Mouse (Mus musculus): ENCODE measurements around the gene Vill. TPM values are rescaled to one million over a fixed set of nuclear protein-coding genes. Genes with fewer than 3 reads are reported as not detected.

Vill gene
- polyA plus RNA-seq, 1 experiment, result 37.0 TPM

GRCm38 (mm10) chr9:119070173-119070825 lies 17.7 kb downstream of the Vill start:
- Histone ChIP-seq H3K9ac (ENCODE audit: low read depth, poor library complexity, severe bottlenecking) (no peak overlapping the region), H3K4me1 (ENCODE audit: control insufficient read depth, insufficient read depth, low read length) (no peaks in the 10 kb centered on the region), H3K27me3 (ENCODE audit: control insufficient read depth, insufficient read depth, low read length, poor library complexity, severe bottlenecking) (no peaks in the 10 kb centered on the region), H3K27ac (ENCODE audit: insufficient read depth, low read length) (no peak overlapping the region), H3K36me3 (ENCODE audit: control insufficient read depth, insufficient read depth, low read length, poor library complexity, severe bottlenecking) (no peaks in the 10 kb centered on the region), H3K9me3 (replicated peaks; ENCODE audit: control insufficient read depth, insufficient read depth, low read length, poor library complexity, severe bottlenecking) (no peaks in the 10 kb centered on the region), H3K4me3 (ENCODE audit: low read depth, low read length) (no peak overlapping the region)
- TF ChIP-seq CTCF (IDR thresholded peaks at IDR 0.05; ENCODE audit: low read depth, low read length) (no peak), EP300 (IDR thresholded peaks at IDR 0.05; ENCODE audit: insufficient read depth, low read depth, low read length) (no peak), POLR2A (IDR thresholded peaks at IDR 0.05; ENCODE audit: insufficient read depth, low read length) (no peak)

- no peaks in the 10 kb centered on the region for H3K36me3 ChIP-seq (ENCODE audit: control insufficient read depth, insufficient read depth, low read length, poor library complexity, severe bottlenecking)
- no peaks in the 10 kb centered on the region for H3K9me3 ChIP-seq (replicated peaks; ENCODE audit: control insufficient read depth, insufficient read depth, low read length, poor library complexity, severe bottlenecking)
- no peak overlapping the region for H3K27ac ChIP-seq (ENCODE audit: insufficient read depth, low read length)
- no peaks in the 10 kb centered on the region for H3K4me1 ChIP-seq (ENCODE audit: control insufficient read depth, insufficient read depth, low read length)
- TF ChIP-seq CTCF (IDR thresholded peaks at IDR 0.05; ENCODE audit: low read depth, low read length) (no peak), POLR2A (IDR thresholded peaks at IDR 0.05; ENCODE audit: insufficient read depth, low read length) (no peak), EP300 (IDR thresholded peaks at IDR 0.05; ENCODE audit: insufficient read depth, low read depth, low read length) (no peak)
- H3K27me3 ChIP-seq (ENCODE audit: control insufficient read depth, insufficient read depth, low read length, poor library complexity, severe bottlenecking), result no peaks in the 10 kb centered on the region
- no peak overlapping the region for H3K4me3 ChIP-seq (ENCODE audit: low read depth, low read length)
- H3K9ac ChIP-seq (ENCODE audit: low read depth, poor library complexity, severe bottlenecking), result no peak overlapping the region
These were observed 19.2 kb downstream of the Vill start for GRCm38 (mm10) chr9:119071786-119072185.

DNA sequence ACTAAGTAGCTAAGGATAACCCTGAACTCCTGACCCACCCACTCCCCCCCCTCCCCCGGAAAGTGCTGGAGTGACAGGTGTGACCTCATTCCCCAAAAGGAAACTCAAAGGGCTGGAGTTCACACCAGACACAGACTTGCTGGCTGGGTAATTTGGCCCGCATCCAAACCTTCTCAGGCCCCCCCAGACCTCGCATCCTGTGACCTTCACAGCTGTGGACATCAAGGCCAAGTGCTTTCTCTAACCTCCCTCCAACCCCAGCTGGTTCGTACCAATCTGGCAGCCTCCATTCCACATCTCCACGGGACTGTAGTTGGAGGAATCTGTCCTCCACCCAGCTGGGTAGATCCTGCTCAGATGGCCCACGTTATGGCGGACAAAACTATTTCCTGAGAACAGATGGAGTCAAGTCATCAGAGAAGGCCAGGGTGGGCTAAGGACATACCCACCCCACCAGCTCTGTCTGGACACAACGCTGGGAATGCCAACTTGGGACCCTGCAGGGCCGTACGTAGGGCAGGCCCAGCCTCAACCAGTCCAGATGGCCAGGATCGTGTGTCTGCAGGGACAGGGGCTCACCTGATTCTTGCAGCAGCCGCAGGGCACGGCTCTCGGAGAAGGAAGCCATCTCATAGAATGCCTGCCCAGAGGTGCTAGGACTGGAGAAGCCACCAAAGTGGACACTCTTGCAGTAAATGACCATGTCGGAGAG lies 20.8 kb downstream of the Vill start:
- no peak for TF ChIP-seq POLR2A (IDR thresholded peaks at IDR 0.05; ENCODE audit: insufficient read depth, low read length)
- TF ChIP-seq CTCF (IDR thresholded peaks at IDR 0.05; ENCODE audit: low read depth, low read length), result no peak
- TF ChIP-seq EP300 (IDR thresholded peaks at IDR 0.05; ENCODE audit: insufficient read depth, low read depth, low read length), result no peak
- no peaks in the 10 kb centered on the region for H3K4me1 ChIP-seq (ENCODE audit: control insufficient read depth, insufficient read depth, low read length)
- no peak overlapping the region for H3K27ac ChIP-seq (ENCODE audit: insufficient read depth, low read length)
- H3K27me3 ChIP-seq (ENCODE audit: control insufficient read depth, insufficient read depth, low read length, poor library complexity, severe bottlenecking), result no peaks in the 10 kb centered on the region
- H3K9ac ChIP-seq (ENCODE audit: low read depth, poor library complexity, severe bottlenecking), result no peak overlapping the region
- H3K9me3 ChIP-seq (replicated peaks; ENCODE audit: control insufficient read depth, insufficient read depth, low read length, poor library complexity, severe bottlenecking), result no peaks in the 10 kb centered on the region
- no peaks in the 10 kb centered on the region for H3K36me3 ChIP-seq (ENCODE audit: control insufficient read depth, insufficient read depth, low read length, poor library complexity, severe bottlenecking)
- H3K4me3 ChIP-seq (ENCODE audit: low read depth, low read length), result no peak overlapping the region

- Histone ChIP-seq H3K4me1 (ENCODE audit: control insufficient read depth, insufficient read depth, low read length) (peaks cover under 1% of the 10 kb centered on the region), H3K27me3 (ENCODE audit: control insufficient read depth, insufficient read depth, low read length, poor library complexity, severe bottlenecking) (no peaks in the 10 kb centered on the region), H3K4me3 (ENCODE audit: low read depth, low read length) (no peak overlapping the region), H3K36me3 (ENCODE audit: control insufficient read depth, insufficient read depth, low read length, poor library complexity, severe bottlenecking) (no peaks in the 10 kb centered on the region), H3K9me3 (replicated peaks; ENCODE audit: control insufficient read depth, insufficient read depth, low read length, poor library complexity, severe bottlenecking) (no peaks in the 10 kb centered on the region), H3K9ac (ENCODE audit: low read depth, poor library complexity, severe bottlenecking) (no peak overlapping the region), H3K27ac (ENCODE audit: insufficient read depth, low read length) (no peak overlapping the region)
- TF ChIP-seq CTCF (IDR thresholded peaks at IDR 0.05; ENCODE audit: low read depth, low read length) (no peak), EP300 (IDR thresholded peaks at IDR 0.05; ENCODE audit: insufficient read depth, low read depth, low read length) (0 out of 2 replicates have a peak, but pooled peaks have one; percentile 1)
These were observed 23.1 kb downstream of the Vill start for GRCm38 (mm10) chr9:119075685-119076084.

DNA sequence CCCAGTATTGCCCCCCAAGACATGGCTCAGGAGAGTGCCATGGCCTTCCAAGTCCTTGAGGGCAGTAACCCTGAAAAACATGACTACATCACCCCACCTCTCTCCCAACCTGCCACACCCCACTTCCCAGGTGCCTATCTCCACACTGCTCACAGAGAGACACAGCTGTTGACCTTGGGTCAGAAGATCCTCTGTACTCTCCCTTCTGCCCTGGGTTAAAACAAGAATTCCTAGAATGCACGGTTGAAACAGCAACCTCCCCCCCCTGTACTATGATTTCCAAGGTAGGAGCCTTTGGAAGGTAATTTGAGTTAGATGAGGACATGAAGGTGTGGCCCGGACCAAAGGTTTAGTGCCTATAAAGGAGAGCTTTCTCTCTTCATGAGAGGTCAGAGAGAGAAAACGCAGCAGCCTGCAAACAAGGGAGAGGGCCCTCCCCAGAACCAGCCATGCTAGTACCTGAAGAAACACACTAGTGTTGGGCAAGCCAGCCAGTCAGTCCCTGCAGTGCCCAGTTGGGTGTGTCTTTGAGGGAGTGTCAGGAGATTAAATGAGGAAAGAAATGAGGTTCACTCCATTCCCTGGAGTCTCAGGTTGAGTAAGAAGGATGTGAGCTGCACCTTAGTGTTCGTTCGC lies 27.6 kb downstream of the Vill start:
- Histone ChIP-seq H3K4me1 (ENCODE audit: control insufficient read depth, insufficient read depth, low read length) (peaks cover 23% of the 10 kb centered on the region), H3K27me3 (ENCODE audit: control insufficient read depth, insufficient read depth, low read length, poor library complexity, severe bottlenecking) (no peaks in the 10 kb centered on the region), H3K9me3 (replicated peaks; ENCODE audit: control insufficient read depth, insufficient read depth, low read length, poor library complexity, severe bottlenecking) (no peaks in the 10 kb centered on the region), H3K27ac (ENCODE audit: insufficient read depth, low read length) (peak overlapping the region; percentile 63), H3K9ac (ENCODE audit: low read depth, poor library complexity, severe bottlenecking) (no peak overlapping the region), H3K4me3 (ENCODE audit: low read depth, low read length) (no peak overlapping the region), H3K36me3 (ENCODE audit: control insufficient read depth, insufficient read depth, low read length, poor library complexity, severe bottlenecking) (no peaks in the 10 kb centered on the region)
- TF ChIP-seq EP300 (IDR thresholded peaks at IDR 0.05; ENCODE audit: insufficient read depth, low read depth, low read length), result 0 out of 2 replicates have a peak, but pooled peaks have one; percentile 49
- TF ChIP-seq POLR2A (IDR thresholded peaks at IDR 0.05; ENCODE audit: insufficient read depth, low read length), result no peak
- no peak for TF ChIP-seq CTCF (IDR thresholded peaks at IDR 0.05; ENCODE audit: low read depth, low read length)

- Histone ChIP-seq H3K9me3 (replicated peaks; ENCODE audit: control insufficient read depth, insufficient read depth, low read length, poor library complexity, severe bottlenecking) (no peaks in the 10 kb centered on the region), H3K9ac (ENCODE audit: low read depth, poor library complexity, severe bottlenecking) (no peak overlapping the region), H3K27ac (ENCODE audit: insufficient read depth, low read length) (peak overlapping the region; percentile 91), H3K27me3 (ENCODE audit: control insufficient read depth, insufficient read depth, low read length, poor library complexity, severe bottlenecking) (no peaks in the 10 kb centered on the region), H3K4me3 (ENCODE audit: low read depth, low read length) (no peak overlapping the region), H3K36me3 (ENCODE audit: control insufficient read depth, insufficient read depth, low read length, poor library complexity, severe bottlenecking) (no peaks in the 10 kb centered on the region), H3K4me1 (ENCODE audit: control insufficient read depth, insufficient read depth, low read length) (peaks cover 25% of the 10 kb centered on the region)
- TF ChIP-seq EP300 (IDR thresholded peaks at IDR 0.05; ENCODE audit: insufficient read depth, low read depth, low read length) (peak; percentile 86; the same call in 1 of the 2 replicates), CTCF (IDR thresholded peaks at IDR 0.05; ENCODE audit: low read depth, low read length) (no peak), POLR2A (IDR thresholded peaks at IDR 0.05; ENCODE audit: insufficient read depth, low read length) (no peak)
These were observed 29.5 kb downstream of the Vill start for GRCm38 (mm10) chr9:119082039-119082438.

Data from ES-Bruce4 (cell line).